Mouse (Mus musculus) cerebellum, adult 2 months (tissue): ENCODE measurements around the gene Rpf2.

Source experiments
- CTCF ChIP-seq: fragments of 200-500 bp; IDR thresholded peaks from 2 replicates; pipeline ENCODE4 v1.5.1; 2011; ENCODE audit warnings: low read depth, mild to moderate bottlenecking, control low read depth, low read length, moderate library complexity, borderline replicate concordance; ENCODE audit not compliant: insufficient read depth
- POLR2A ChIP-seq: fragments of 200-500 bp; IDR thresholded peaks from 2 replicates; pipeline ENCODE4 v1.6.1; 2011; ENCODE audit warnings: low read length, control low read depth, borderline replicate concordance; ENCODE audit not compliant: insufficient read depth

DNA sequence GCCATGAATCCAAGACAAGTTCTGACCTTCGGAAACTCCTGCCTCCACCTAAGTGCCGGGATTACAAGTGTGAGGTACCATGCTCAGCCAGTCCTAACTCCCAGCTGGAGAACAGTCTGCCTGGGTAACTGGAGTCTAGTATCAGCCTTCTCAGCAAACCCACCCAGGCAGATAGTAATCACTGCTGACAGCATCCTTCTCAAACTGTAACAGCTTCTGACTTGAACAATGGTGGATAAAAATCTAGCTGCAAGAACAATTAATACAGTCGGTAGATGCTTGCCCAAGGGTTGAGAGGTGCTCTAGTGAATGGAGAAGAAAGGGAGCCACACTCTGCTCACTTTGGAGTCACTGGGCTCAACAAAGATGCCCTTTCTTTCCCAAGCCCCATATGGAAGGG lies 24.4 kb upstream of the Rpf2 start:
- no peak for TF ChIP-seq POLR2A
- TF ChIP-seq CTCF, result no peak
